Mouse (Mus musculus): ENCODE data around the gene Cd7. TPM values are rescaled to one million over a fixed set of nuclear protein-coding genes. Genes with fewer than 3 reads are reported as not detected.

Cd7 gene
- 1 to 10 TPM; 1.7 to 2.5 TPM for total RNA-seq (2023)

GRCm38 (mm10) chr11:121039302-121039701 lies at the start of gene Cd7:
Gene Cd7 (minus strand): TSS chr11:121039418.

GRCm38 (mm10) chr11:121081120-121081519 lies 41.9 kb upstream of the Cd7 start, which contains the start of gene Sectm1a:
Gene Sectm1a (minus strand): TSS chr11:121081220.

GRCm38 (mm10) chr11:121063379-121063778 lies 24.2 kb upstream of the Cd7 start, which contains the start of gene Sectm1b:
Gene Sectm1b (minus strand): TSS chr11:121063569.

GRCm38 (mm10) chr11:120990951-120991526 lies 48.2 kb downstream of the Cd7 start, which contains the start of gene Csnk1d:
Gene Csnk1d (minus strand): TSS chr11:120991330.

Other genes with a start within 250 kb of the Cd7 start
- gene Dus1l, start 243.0 kb downstream of the Cd7 start, total RNA-seq (2023), result 10 to 100 TPM; 31.0 to 32.0 TPM
- 10 to 100 TPM; 28.3 to 29.7 TPM for gene Fasn, start 214.9 kb downstream of the Cd7 start, total RNA-seq (2023)
- gene Ccdc57, start 106.5 kb downstream of the Cd7 start, total RNA-seq (2023), result 1 to 10 TPM; 4.2 to 4.5 TPM
- 100 to 1,000 TPM; 484 to 693 TPM for gene Slc16a3, start 90.9 kb downstream of the Cd7 start, total RNA-seq (2023)
- gene Csnk1d, start 48.1 kb downstream of the Cd7 start, total RNA-seq (2023), result 10 to 100 TPM; 84.9 to 91.3 TPM
- not detected for gene Sectm1b, start 24.2 kb upstream of the Cd7 start, total RNA-seq (2023)
- gene Sectm1a, start 41.8 kb upstream of the Cd7 start, total RNA-seq (2023), result under 1 TPM in 1 of 2 experiments, not detected in 1; 0.44 TPM
- gene Tex19.2, start 79.3 kb upstream of the Cd7 start, total RNA-seq (2023), result not detected
- gene Tex19.1, start 106.7 kb upstream of the Cd7 start, total RNA-seq (2023), result not detected
- gene Uts2r, start 120.9 kb upstream of the Cd7 start, total RNA-seq (2023), result not detected
- 1 to 10 TPM; 3.3 to 3.5 TPM for gene Hexdc, start 165.0 kb upstream of the Cd7 start, total RNA-seq (2023)
- gene Ogfod3, start 165.3 kb upstream of the Cd7 start, total RNA-seq (2023), result 1 to 10 TPM; 4.1 to 4.6 TPM
- gene Cybc1, start 189.9 kb upstream of the Cd7 start, total RNA-seq (2023), result 10 to 100 TPM; 62.2 to 63.1 TPM
- 10 to 100 TPM; 45.0 to 45.6 TPM for gene Narf, start 197.8 kb upstream of the Cd7 start, total RNA-seq (2023)
- 10 to 100 TPM; 26.5 to 26.9 TPM for gene Foxk2, start 220.6 kb upstream of the Cd7 start, total RNA-seq (2023)